Mouse (Mus musculus): ENCODE data around the gene Slc39a5.

GRCm38 (mm10) chr10:128388941-128389340 is 12.1 kb downstream of the Slc39a5 start:
- no peak for TF ChIP-seq CTCF (IDR thresholded peaks at IDR 0.05; ENCODE audit: extremely low read depth, insufficient read depth, low read length)
- TF ChIP-seq POLR2A (IDR thresholded peaks at IDR 0.05; ENCODE audit: extremely low read depth, insufficient read depth, low read length), result no peak

Data from cortical plate, adult 2 months (tissue).